Mouse (Mus musculus) spleen, adult 2 months (tissue): ENCODE data around the gene Atp8a1.

Source experiments
- CTCF ChIP-seq: fragments of 200-500 bp; IDR thresholded peaks from 2 replicates; pipeline ENCODE4 v1.5.1; 2011; ENCODE audit warnings: mild to moderate bottlenecking, inconsistent platforms; ENCODE audit not compliant: insufficient read depth, insufficient read length, insufficient replicate concordance; ENCODE audit errors: extremely low read depth
- POLR2A ChIP-seq: fragments of 200-500 bp; IDR thresholded peaks from 2 replicates; pipeline ENCODE4 v1.6.1; 2011; ENCODE audit warnings: low read depth, low read length, inconsistent platforms

GRCm38 (mm10) chr5:67698176-67698575, 149.1 kb downstream of the Atp8a1 start:
- no peak for TF ChIP-seq POLR2A
- no peak for TF ChIP-seq CTCF
